Mouse (Mus musculus): Measurements from ENCODE around the gene Foxm1. TPM values are rescaled to one million over a fixed set of nuclear protein-coding genes. Genes with fewer than 3 reads are reported as not detected.
A peak's percentile ranks its signal among the peaks of the same experiment; 100 is the strongest.
"Not testable (repeated sequence)": the region's sequence is repeated elsewhere in the genome, so short reads cannot be mapped to it uniquely, and the experiment has no call there.

Gene Foxm1
- polyA plus RNA-seq, 1 experiment from 2014 or later = 34.9 TPM

GRCm38 (mm10) chr6:128363007-128363825 lies 449 bp downstream of the Foxm1 start:
- Histone ChIP-seq H3K4me1 (ENCODE audit: control insufficient read depth, insufficient read depth, low read length) (peaks cover 19% of the 10 kb centered on the region; the same call in 1 of the 2 replicates), H3K27me3 (ENCODE audit: control insufficient read depth, insufficient read depth, low read length) (no peaks in the 10 kb centered on the region), H3K4me3 (ENCODE audit: low read depth, low read length) (peak overlapping the region; percentile 90), H3K9ac (replicated peaks; ENCODE audit: low read depth, low read length) (peak overlapping the region; percentile 80), H3K9me3 (ENCODE audit: control insufficient read depth, low read depth, low read length) (no peaks in the 10 kb centered on the region), H3K4me2 (replicated peaks; ENCODE audit: low read depth, low read length) (peak overlapping the region; percentile 72), H3K36me3 (ENCODE audit: control insufficient read depth, insufficient read depth, low read length) (peaks cover 34% of the 10 kb centered on the region), H3K27ac (ENCODE audit: low read length) (peak overlapping the region; percentile 96)
- ATAC-seq (ENCODE audit: insufficient number of reproducible peaks, insufficient read depth, low FRiP score, low read depth) = 0 out of 2 replicates have a peak, but pooled peaks have one; percentile 11
- 2% methylated on average over 44 of the region's 46 CpGs for WGBS

- H3K9me3 ChIP-seq (ENCODE audit: control insufficient read depth, low read depth, low read length) = no peaks in the 10 kb centered on the region
- no peaks in the 10 kb centered on the region for H3K27me3 ChIP-seq (ENCODE audit: control insufficient read depth, insufficient read depth, low read length)
- WGBS = 66% methylated on average over 6 of the region's 6 CpGs
- peaks cover 19% of the 10 kb centered on the region; the same call in 1 of the 2 replicates for H3K4me1 ChIP-seq (ENCODE audit: control insufficient read depth, insufficient read depth, low read length)
- H3K9ac ChIP-seq (replicated peaks; ENCODE audit: low read depth, low read length) = no peak overlapping the region
- ATAC-seq (ENCODE audit: insufficient number of reproducible peaks, insufficient read depth, low FRiP score, low read depth) = no peak
- no peak overlapping the region for H3K4me3 ChIP-seq (ENCODE audit: low read depth, low read length)
- no peak overlapping the region; the same call in 1 of the 2 replicates for H3K4me2 ChIP-seq (replicated peaks; ENCODE audit: low read depth, low read length)
- no peak overlapping the region for H3K27ac ChIP-seq (ENCODE audit: low read length)
- peaks cover 39% of the 10 kb centered on the region for H3K36me3 ChIP-seq (ENCODE audit: control insufficient read depth, insufficient read depth, low read length)
Observed at GRCm38 (mm10) chr6:128364721-128365120, 2.0 kb downstream of the Foxm1 start.

GRCm38 (mm10) chr6:128366466-128366865 lies 3.7 kb downstream of the Foxm1 start:
- Histone ChIP-seq H3K4me2 (replicated peaks; ENCODE audit: low read depth, low read length) (no peak overlapping the region), H3K9me3 (ENCODE audit: control insufficient read depth, low read depth, low read length) (no peaks in the 10 kb centered on the region), H3K9ac (replicated peaks; ENCODE audit: low read depth, low read length) (no peak overlapping the region), H3K36me3 (ENCODE audit: control insufficient read depth, insufficient read depth, low read length) (peaks cover 55% of the 10 kb centered on the region), H3K27ac (ENCODE audit: low read length) (no peak overlapping the region), H3K27me3 (ENCODE audit: control insufficient read depth, insufficient read depth, low read length) (no peaks in the 10 kb centered on the region), H3K4me3 (ENCODE audit: low read depth, low read length) (no peak overlapping the region), H3K4me1 (ENCODE audit: control insufficient read depth, insufficient read depth, low read length) (peaks cover 11% of the 10 kb centered on the region; the same call in 1 of the 2 replicates)
- ATAC-seq (ENCODE audit: insufficient number of reproducible peaks, insufficient read depth, low FRiP score, low read depth) = no peak
- 88% methylated on average over 5 of the region's 5 CpGs for WGBS

GRCm38 (mm10) chr6:128370040-128370439 lies 7.3 kb downstream of the Foxm1 start:
- Histone ChIP-seq H3K4me3 (ENCODE audit: low read depth, low read length) (no peak overlapping the region), H3K4me1 (ENCODE audit: control insufficient read depth, insufficient read depth, low read length) (no peaks in the 10 kb centered on the region), H3K27me3 (ENCODE audit: control insufficient read depth, insufficient read depth, low read length) (no peaks in the 10 kb centered on the region), H3K9me3 (ENCODE audit: control insufficient read depth, low read depth, low read length) (no peaks in the 10 kb centered on the region), H3K4me2 (replicated peaks; ENCODE audit: low read depth, low read length) (no peak overlapping the region), H3K9ac (replicated peaks; ENCODE audit: low read depth, low read length) (no peak overlapping the region), H3K36me3 (ENCODE audit: control insufficient read depth, insufficient read depth, low read length) (peaks cover 86% of the 10 kb centered on the region), H3K27ac (ENCODE audit: low read length) (no peak overlapping the region)
- 92% methylated on average over 5 of the region's 5 CpGs for WGBS
- no peak for ATAC-seq (ENCODE audit: insufficient number of reproducible peaks, insufficient read depth, low FRiP score, low read depth)

- no peak for ATAC-seq (ENCODE audit: insufficient number of reproducible peaks, insufficient read depth, low FRiP score, low read depth)
- Histone ChIP-seq H3K9ac (replicated peaks; ENCODE audit: low read depth, low read length) (no peak within 1 kb of the TSS), H3K27me3 (ENCODE audit: control insufficient read depth, insufficient read depth, low read length) (no peaks in the 10 kb centered on the region), H3K4me1 (ENCODE audit: control insufficient read depth, insufficient read depth, low read length) (no peaks in the 10 kb centered on the region), H3K4me2 (replicated peaks; ENCODE audit: low read depth, low read length) (no peak within 1 kb of the TSS), H3K9me3 (ENCODE audit: control insufficient read depth, low read depth, low read length) (no peaks in the 10 kb centered on the region), H3K36me3 (ENCODE audit: control insufficient read depth, insufficient read depth, low read length) (peaks cover 51% of the 10 kb centered on the region), H3K4me3 (ENCODE audit: low read depth, low read length) (no peak within 1 kb of the TSS), H3K27ac (ENCODE audit: low read length) (no peak within 1 kb of the TSS)
- WGBS = 47% methylated on average over 6 of the region's 6 CpGs
Observed at GRCm38 (mm10) chr6:128375192-128375591, 12.4 kb downstream of the Foxm1 start, which contains the start of the genes Tex52 and Gm44596. Gene Tex52, plus strand, starts transcription at chr6:128375456. Gene Gm44596, plus strand, starts transcription at chr6:128375503.

- peaks cover 39% of the 10 kb centered on the region for H3K36me3 ChIP-seq (ENCODE audit: control insufficient read depth, insufficient read depth, low read length)
- no peaks in the 10 kb centered on the region for H3K4me1 ChIP-seq (ENCODE audit: control insufficient read depth, insufficient read depth, low read length)
- H3K27ac ChIP-seq (ENCODE audit: low read length) = no peak overlapping the region
- 79% methylated on average over 17 of the region's 17 CpGs for WGBS
- H3K4me2 ChIP-seq (replicated peaks; ENCODE audit: low read depth, low read length) = no peak overlapping the region
- ATAC-seq (ENCODE audit: insufficient number of reproducible peaks, insufficient read depth, low FRiP score, low read depth) = no peak
- no peak overlapping the region for H3K9ac ChIP-seq (replicated peaks; ENCODE audit: low read depth, low read length)
- H3K4me3 ChIP-seq (ENCODE audit: low read depth, low read length) = no peak overlapping the region
- no peaks in the 10 kb centered on the region for H3K27me3 ChIP-seq (ENCODE audit: control insufficient read depth, insufficient read depth, low read length)
- H3K9me3 ChIP-seq (ENCODE audit: control insufficient read depth, low read depth, low read length) = no peaks in the 10 kb centered on the region
Observed at GRCm38 (mm10) chr6:128376371-128377085, 13.8 kb downstream of the Foxm1 start.

GRCm38 (mm10) chr6:128379636-128380035 lies 16.9 kb downstream of the Foxm1 start:
- H3K27ac ChIP-seq (ENCODE audit: low read length) = no peak overlapping the region
- no peaks in the 10 kb centered on the region for H3K4me1 ChIP-seq (ENCODE audit: control insufficient read depth, insufficient read depth, low read length)
- H3K4me3 ChIP-seq (ENCODE audit: low read depth, low read length) = no peak overlapping the region
- H3K9ac ChIP-seq (replicated peaks; ENCODE audit: low read depth, low read length) = no peak overlapping the region
- no peaks in the 10 kb centered on the region for H3K27me3 ChIP-seq (ENCODE audit: control insufficient read depth, insufficient read depth, low read length)
- H3K36me3 ChIP-seq (ENCODE audit: control insufficient read depth, insufficient read depth, low read length) = peaks cover 12% of the 10 kb centered on the region; the same call in 1 of the 2 replicates
- no peak for ATAC-seq (ENCODE audit: insufficient number of reproducible peaks, insufficient read depth, low FRiP score, low read depth)
- no peak overlapping the region for H3K4me2 ChIP-seq (replicated peaks; ENCODE audit: low read depth, low read length)
- H3K9me3 ChIP-seq (ENCODE audit: control insufficient read depth, low read depth, low read length) = no peaks in the 10 kb centered on the region
- WGBS = 84% methylated on average over 16 of the region's 16 CpGs

- H3K9ac ChIP-seq (replicated peaks; ENCODE audit: low read depth, low read length); H3K36me3 ChIP-seq (ENCODE audit: control insufficient read depth, insufficient read depth, low read length); ATAC-seq (ENCODE audit: insufficient number of reproducible peaks, insufficient read depth, low FRiP score, low read depth); H3K27me3 ChIP-seq (ENCODE audit: control insufficient read depth, insufficient read depth, low read length); H3K4me1 ChIP-seq (ENCODE audit: control insufficient read depth, insufficient read depth, low read length); H3K4me3 ChIP-seq (ENCODE audit: low read depth, low read length); H3K9me3 ChIP-seq (ENCODE audit: control insufficient read depth, low read depth, low read length); H3K27ac ChIP-seq (ENCODE audit: low read length); H3K4me2 ChIP-seq (replicated peaks; ENCODE audit: low read depth, low read length): not testable (repeated sequence)
- 72% methylated on average over 1 of the region's 1 CpGs for WGBS
Observed at GRCm38 (mm10) chr6:128380594-128381167, 17.9 kb downstream of the Foxm1 start.

Measured in stomach, embryonic 14.5 days (tissue).